Mouse (Mus musculus) c-Kit-positive CD71-positive TER-119-positive erythroid progenitor cells, embryonic 14.5 days (primary cell): ENCODE measurements around the gene Ifi211.
"Not testable (repeated sequence)": the region's sequence is repeated elsewhere in the genome, so short reads cannot be mapped to it uniquely, and the experiment has no call there.

Experiments
- DNase-seq: peaks from one replicate; pipeline ENCODE4 v3.0.0-alpha.2; 2013; ENCODE audit warnings: low spot score

The Ifi211 gene

DNA sequence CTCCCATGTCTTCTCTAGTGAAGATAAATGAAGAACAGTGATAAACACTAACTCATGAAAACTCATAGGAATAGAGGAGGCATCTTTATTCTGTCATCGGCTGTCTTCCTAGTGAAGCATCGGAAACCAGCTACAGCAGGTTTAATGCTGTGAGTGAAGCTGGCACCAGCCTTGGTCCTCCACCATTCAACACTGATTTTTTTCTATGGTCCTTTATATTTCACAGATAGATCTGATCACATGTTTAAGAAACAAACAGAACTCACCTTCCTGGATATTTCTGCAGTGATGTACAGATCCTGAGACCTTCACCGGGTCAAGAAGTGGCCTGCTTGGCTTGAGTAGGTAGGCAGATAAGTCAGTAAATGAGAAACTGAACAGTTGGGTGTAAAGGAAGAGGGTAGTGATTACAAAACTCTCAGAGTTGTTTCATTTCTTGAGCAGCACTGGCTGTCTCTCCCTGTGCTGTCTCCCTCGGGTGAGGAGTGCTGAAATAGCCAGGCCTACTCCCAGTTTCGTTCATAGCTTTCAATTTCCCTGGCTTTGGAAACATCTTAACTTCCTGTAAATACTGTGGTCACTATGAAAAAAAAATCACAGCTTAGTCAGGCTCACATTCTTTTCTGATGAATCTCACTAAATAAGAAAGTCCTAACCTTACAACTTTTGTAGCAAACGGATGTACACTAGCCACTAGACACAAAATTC is at the start of gene Ifi211:
Gene Ifi211, minus strand, starts transcription at position 499 of the 708 bp plus-strand sequence.
- DNase-seq: not testable (repeated sequence)

DNA sequence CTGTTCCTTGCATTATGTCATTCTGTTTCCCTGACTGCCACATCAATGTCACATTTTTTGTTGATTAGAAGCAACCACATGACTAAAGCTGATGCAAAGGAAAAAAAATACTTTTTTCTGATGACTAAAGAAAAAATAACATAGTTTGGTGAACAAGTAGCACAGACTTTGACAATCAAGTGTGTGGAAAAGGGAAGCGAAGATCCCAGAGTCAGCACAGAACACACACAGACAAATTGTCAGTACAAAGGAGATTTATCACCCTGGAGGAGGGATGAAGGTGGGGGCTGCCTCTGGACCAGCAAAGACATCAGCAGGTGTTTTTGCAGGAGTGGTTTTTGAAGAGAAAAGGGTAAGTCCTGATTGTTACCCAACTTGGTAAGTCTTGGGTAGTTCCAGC is 48.6 kb upstream of the Ifi211 start:
- not testable (repeated sequence) for DNase-seq

DNA sequence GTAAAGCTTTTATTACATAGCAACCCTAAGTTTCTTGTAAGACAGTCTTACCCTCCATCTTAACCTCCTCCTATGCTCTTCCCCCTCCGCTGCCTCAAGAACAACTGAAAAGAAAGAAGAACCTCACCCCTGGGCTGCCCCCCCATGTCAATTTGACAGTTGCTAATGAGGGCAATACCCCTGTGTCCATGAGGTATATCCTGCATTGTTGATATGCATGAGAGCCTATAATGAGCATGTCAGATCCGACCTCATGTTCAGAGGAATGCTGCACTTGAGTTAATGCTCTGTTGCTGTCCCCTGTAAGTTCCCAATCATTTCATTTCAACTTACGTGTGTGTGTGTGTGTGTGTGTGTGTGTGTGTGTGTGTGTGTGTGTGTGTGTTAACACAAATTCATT is 47.2 kb upstream of the Ifi211 start:
- DNase-seq: not testable (repeated sequence)

DNA sequence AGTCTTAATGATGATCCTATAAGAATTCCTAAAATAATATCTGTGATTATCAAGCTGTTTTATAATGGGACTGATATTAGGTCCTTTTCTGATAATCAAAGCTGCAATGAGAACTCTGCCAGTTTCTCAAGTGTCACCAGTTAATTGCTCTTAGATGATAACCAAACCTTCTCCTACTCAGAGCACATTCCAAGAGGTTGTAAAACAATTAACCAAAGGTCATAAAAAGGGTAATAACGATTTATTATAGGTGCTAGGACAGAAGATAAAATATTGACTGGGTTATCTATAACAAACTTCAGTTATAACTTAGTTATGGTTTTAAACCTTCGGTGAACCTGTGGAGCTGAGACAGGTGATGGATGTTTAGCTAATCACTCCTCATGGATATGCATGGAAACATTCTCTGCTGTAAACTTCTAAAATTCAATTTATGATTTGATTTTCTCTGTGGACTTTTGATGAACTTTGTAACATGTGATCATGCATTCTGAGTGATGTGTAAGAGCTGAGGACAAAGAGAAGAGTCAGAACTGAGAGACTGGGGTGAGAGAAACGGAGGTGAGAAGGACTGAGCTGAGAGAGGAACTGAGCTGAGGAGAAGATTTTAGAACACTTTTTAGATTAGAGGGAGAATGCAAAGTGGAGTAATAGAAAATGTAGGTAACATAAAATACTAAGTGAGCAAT is 43.1 kb upstream of the Ifi211 start:
- not testable (repeated sequence) for DNase-seq

DNA sequence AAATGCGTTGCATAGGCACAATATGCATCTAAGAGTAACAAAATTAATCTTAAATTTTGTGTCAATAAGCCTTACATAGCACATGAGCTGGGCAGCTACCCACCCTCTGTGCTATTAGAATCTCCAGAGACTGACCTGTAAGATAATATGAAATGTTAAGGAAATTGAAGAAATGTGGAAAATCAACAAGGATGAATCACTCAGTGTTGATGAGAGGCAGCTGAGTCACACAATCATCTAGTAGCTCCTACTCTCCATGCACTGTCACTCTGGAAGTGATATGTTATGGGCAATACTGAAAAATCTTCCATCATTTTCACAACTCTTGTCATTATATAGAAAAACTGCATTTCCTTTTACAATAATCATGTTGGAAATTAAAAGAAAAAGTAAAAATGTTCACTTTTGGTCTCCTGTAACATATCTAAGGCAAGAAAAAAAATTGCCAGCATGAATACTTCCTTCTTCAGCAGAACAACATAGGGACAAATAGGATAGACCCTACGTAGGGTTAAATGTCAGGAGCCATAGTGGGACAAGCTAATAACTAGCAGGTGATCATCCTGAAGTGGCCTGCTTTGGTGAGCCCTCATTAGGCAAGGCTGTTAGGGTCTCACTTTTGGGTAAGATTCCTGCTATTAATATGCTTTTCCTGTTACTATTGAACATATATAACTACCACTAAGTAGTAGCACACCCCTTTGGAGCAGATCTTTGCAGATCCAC is 42.4 kb upstream of the Ifi211 start:
- no peak for DNase-seq

DNA sequence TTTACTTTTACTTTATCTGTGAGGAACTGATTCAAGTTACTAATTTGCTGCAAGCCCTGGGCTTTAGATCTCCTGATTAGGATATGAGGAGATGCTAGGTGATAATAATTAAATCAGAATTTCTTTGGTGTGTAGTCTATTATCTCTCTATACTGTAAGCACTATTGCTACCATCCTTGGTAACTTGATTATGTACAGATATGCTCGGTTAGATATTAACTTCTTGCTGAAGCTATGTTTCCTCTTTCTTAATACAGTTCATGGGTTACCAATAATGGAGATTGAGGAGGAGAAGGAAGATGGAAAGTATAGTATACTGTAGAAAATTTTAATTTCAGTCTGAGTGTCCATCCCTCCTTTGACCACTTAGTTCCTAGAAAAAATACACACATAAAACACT is 40.7 kb upstream of the Ifi211 start:
- DNase-seq: no peak

DNA sequence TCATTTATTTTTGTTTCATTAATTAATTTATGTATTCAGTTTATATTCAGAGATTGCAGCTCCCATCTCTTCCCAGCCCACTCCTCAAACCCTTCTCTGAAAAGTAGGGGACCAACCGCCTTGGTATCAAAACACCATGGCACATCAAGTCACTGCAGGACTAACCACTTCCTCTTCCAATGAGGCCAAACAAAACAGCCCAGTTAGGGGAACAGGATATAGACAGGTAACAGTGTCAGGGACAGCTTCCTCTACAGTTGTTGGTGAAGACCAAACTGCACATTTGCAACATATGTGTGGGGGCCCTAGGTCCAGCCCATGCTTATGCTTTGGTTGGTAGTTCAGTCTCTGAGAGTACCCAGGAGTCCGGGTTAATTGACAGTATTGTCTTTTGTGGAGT is 36.2 kb upstream of the Ifi211 start:
- DNase-seq: not testable (repeated sequence)

DNA sequence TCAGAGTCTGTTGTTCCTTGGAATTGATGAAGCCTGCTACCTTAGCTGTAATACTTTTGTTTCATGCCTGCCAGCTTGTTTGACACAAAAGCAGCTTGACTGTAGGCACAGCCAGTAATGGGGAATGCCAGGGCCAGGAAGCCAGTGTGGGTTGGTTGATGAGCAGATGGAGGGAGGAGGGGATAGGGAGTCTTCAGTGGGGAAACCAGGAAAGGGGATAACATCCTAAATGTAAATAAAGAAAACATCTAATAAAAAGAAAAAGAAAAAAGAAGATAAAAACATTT is 29.9 kb upstream of the Ifi211 start:
- not testable (repeated sequence) for DNase-seq

DNA sequence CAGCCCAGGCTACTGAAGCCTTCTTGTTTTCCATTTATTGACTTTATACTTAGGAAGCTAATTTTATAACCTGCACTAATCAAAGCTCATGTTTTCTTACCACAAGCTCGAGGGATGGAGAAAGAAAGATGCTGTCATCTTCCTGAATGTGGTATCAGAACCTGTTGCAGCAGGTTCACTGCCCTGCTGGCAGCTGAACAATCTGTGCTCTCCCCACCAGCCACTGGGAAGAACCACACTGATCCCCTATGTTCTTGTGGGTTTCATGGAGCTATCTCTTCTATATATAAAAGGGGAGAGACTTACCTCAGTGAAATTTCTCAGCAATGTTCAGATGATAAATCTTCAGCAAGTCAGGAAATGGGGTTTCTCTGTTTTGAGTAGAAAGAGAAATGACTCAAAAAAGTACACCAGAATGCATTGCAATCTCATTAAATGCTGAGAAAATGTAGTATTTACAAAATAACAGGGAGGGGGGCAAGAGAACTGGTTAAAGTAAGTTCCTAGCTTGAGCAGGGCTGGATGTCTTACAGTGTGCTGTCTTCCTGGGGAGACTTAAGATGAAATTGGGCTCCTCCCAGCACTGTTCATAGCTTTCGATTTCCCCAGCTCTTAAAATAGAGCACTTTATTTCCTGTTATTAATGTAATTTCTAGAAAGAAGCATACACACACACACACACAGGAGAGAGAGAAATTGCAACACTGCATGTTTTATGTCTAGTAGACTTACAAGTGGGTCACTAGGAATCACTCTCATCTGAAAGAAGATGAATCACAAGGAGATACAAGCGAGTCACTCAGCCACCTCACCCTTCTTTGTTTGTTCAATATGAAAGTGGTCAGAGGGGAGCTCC is 29.3 kb upstream of the Ifi211 start, which contains the start of the genes Mndal and Ifi203:
Gene Mndal, minus strand, starts transcription at position 568 of the 856 bp plus-strand sequence.
Gene Ifi203, minus strand, starts transcription at position 749 of the 856 bp plus-strand sequence.
- not testable (repeated sequence) for DNase-seq

DNA sequence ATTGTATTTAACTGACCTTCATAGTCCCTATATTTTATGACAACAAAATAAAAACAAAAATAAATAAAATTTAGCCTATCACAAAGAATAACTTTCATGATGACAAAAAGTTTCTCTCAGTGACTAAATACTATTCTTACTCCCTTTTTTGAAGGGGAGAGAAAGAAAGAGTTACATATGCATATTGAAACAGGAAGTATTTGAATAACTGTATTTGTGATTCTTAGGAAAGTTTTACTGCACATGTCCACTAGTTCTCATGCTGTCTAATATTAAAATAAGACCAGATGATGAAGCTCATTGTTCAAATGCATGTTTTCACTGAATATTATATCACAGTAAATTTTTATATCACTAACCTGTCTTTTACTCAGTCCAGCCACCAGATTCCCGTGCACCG is 28.7 kb upstream of the Ifi211 start:
- not testable (repeated sequence) for DNase-seq

DNA sequence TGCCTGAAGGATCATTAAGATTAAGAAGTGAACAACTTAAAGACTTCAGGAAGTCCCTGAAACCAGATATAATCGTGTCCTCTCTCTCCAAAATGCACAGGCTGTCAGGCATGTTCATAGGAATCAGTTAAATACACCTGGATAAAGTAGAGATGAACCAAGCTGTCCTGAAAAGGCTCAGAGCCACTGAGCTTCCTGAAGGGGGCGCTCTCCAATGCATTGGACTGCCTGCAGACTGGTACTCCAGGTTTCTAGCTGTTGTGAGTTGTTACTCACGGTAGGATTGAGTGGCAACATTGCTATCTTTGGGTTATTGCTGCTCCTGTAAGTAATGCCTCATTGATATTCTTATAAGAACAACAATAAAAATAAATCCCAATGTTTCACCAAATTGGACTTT is 6.4 kb upstream of the Ifi211 start:
- DNase-seq: not testable (repeated sequence)

DNA sequence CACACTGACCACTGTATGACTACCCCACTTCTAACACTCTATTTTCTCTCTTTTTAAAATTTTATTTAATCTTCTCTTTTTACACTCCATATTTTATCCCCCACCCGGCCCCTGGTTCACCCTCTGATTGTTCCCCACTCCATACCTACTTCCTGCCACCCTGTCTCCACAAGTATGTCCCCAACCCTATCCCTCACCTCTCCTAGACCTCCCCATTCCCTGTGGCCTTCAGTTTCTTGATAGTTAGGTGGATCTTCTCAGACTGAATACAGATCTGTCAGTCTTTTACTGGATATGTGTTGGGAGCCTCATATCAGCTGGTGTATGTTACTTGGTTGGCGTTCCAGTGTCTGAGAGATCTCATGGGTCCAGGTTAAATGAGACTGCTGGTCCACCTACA is 1.7 kb upstream of the Ifi211 start:
- no peak for DNase-seq

DNA sequence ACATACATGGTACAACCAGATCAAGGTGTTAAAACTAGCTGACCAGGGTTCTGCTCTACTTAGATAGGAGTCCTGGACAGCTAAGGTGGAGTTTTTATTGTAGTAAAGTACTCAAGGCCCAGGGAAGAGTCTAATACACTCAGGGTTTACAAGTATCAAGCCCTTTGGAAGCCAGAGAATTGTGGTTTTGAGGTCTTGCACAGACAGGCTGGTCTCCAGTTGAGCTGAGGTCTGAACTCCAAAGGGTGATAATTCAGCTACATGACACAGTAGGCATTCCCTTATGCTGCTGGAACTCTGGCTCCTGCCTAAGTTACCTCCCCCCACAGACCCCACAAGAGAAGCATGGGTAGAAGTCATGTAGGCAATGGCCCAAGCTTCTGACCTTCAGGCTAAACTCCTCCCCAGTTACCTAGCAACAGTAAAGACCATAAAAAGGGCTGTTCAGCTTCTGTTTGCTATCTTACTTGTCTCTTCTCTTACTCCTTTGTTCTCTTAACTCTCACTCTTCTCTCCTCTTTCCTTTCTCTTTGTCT is 478 bp upstream of the Ifi211 start:
- DNase-seq: not testable (repeated sequence)

DNA sequence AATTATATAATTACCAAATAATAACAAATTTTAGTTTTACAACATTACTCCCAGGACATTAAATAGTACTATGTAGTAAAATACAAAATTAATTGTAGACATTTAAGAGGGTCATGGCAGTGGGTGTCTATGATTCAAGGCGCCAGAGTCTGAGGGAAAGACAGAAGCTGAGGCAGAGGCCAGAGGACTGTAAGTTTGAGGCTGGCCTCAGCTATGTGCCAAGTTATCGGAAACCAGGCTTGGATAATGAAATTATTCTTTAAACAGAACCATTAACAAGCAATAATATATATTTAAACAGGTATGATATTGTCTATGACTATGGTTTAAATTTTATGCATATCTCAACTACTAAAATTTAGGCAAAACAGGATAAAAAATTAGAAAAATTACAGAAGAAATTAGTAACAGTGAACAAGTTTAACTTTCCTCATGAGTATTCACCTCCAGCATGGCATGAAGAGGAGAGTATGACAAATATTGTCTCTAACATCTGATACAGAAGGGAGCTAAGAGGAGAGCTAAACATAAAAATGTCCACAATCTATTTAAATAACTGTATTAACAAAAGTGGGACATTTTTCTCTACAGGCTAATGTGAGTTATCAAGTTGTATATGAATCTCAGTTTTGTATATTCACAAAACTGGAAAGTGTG is 910 bp downstream of the Ifi211 start:
- no peak for DNase-seq

DNA sequence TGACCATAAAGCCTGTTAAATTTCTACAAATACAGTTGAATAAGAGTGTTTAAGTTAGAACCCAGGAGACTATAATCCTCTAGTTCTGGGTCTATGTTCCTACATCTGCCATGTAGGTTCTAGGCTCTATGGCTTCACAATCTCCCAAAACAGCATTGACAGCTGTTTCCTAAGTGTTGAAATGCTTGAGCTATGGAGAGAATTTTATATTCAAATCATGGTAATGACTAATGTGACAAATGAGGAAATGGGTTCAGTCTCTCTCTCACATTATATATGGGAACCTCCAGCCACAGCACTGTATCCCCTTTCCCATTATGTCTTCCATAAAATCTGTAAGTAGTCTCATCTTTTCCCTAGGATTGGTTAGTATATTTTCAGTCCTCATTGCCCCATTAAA is 4.5 kb downstream of the Ifi211 start:
- DNase-seq: not testable (repeated sequence)

DNA sequence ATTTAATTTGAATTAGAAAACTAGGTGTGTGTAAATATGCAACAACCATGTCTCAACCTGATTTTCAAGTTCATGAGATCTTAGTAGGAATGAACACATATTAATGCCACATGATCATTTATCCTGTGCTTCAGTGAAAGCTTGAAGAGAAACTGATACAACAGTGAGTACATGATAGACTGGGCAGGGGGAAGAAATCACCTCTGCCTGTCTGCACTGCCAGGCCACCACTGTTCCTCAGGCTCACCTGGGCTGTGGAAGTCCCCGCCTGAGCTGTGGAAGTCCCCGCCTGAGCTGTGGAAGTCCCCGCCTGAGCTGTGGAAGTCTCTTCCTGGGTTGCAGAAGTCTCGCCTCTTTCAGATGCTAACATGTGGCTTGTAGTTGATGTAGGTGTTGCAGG is 7.0 kb downstream of the Ifi211 start:
- not testable (repeated sequence) for DNase-seq

DNA sequence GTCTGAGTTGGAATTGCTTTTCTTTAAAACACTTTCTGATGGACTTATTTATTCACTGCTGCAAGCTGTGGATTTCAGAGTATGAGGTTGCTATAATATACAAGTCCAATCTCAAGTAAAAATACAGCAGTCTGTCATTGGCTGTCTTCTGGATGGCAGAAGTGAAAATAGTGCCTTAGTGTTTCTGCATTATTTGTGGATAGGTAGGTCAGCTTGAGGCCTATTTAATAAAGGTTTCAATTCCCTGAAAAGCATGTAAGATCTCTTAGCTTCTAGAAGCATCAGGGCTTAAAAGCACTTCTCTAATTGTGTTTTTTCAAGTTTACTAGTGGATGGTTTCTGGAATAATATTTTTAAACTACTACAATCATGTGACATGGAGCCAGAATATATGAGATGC is 23.1 kb downstream of the Ifi211 start:
- DNase-seq: not testable (repeated sequence)

DNA sequence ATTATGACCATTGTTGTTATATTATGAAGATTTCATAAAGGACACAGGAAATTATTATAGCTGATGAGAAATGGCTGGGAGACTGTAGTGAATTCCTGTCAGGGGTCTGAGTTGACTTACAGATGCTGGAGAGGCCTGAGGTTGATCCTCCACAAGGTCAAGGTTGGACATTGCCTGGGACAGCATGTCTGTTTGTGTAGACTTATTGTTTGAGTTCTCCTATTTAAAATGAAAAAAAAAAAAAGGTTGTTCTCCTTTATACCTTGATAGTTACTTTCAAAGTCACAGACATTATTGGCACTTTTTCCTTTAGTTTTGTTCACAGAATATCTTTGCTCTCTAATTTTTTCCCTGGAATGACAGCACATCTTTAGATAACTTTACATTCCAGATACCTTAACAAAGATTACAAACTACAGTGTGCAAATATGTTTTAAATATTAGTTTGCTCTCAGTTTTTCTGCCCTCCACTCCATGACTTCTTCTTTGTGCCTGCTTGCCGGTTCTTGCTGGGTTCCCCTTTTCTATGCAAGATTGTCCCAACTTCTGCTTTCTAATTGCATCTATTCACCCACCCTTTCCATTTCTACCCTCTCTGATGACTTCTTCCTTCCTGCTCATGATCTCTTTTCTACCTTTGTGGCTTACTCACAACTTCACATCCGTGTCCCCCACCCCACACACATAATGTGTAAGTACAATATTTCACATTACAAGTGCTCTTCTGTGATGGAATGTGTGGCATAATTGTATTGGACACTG is 25.6 kb downstream of the Ifi211 start:
- not testable (repeated sequence) for DNase-seq

DNA sequence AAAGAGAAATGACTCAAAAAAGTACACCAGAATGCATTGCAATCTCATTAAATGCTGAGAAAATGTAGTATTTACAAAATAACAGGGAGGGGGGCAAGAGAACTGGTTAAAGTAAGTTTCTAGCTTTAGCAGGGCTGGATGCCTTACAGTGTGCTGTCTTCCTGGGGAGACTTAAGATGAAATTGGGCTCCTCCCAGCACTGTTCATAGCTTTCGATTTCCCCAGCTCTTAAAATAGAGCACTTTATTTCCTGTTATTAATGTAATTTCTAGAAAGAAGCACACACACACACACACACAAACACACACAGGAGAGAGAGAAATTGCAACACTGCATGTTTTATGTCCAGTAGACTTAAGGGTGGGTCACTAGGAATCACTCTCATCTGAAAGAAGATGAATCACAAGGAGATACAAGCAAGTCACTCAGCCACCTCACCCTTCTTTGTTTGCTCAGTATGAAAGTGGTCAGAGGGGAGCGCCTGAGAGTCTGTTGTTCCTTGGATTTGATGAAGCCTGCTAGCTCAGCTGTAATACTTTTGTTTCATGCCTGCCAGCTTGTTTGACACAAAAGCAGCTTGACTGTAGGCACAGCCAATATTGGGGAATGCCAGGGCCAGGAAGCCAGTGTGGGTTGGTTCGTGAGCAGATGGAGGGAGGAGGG is 32.7 kb downstream of the Ifi211 start:
- not testable (repeated sequence) for DNase-seq
